Mouse (Mus musculus) intestine, embryonic 15.5 days (tissue): Measurements from ENCODE around the gene Slc34a3. TPM values are rescaled to one million over a fixed set of nuclear protein-coding genes. Genes with fewer than 3 reads are reported as not detected.
"Not testable (repeated sequence)": the region's sequence is repeated elsewhere in the genome, so short reads cannot be mapped to it uniquely, and the experiment has no call there.

Experiments used
- ATAC-seq: fragments of 200-750 bp; cut with Nextera tagmentation; 2 replicates; pipeline ENCODE4 v1.8.0; 2017; ENCODE audit warnings: moderate TSS enrichment, moderate library complexity
- H3K27ac ChIP-seq: fragments of 300-500 bp; sonication (generic); 2 replicates; pipeline ENCODE4 v1.5.1; 2015; ENCODE audit warnings: mild to moderate bottlenecking, inconsistent platforms
- H3K27me3 ChIP-seq: fragments of 300-500 bp; sonication (generic); replicated peaks from 2 replicates; pipeline ENCODE4 v1.6.1; 2015; ENCODE audit warnings: inconsistent platforms
- H3K36me3 ChIP-seq: fragments of 300-500 bp; sonication (generic); 2 replicates; pipeline ENCODE4 v1.6.1; 2015; ENCODE audit warnings: inconsistent platforms
- H3K4me1 ChIP-seq: fragments of 300-500 bp; sonication (generic); replicated peaks from 2 replicates; pipeline ENCODE4 v1.6.1; 2015; ENCODE audit warnings: inconsistent platforms
- H3K4me2 ChIP-seq: fragments of 300-500 bp; sonication (generic); replicated peaks from 2 replicates; pipeline ENCODE4 v1.6.1; 2015; ENCODE audit warnings: mild to moderate bottlenecking, inconsistent platforms
- H3K4me3 ChIP-seq: fragments of 300-500 bp; sonication (generic); replicated peaks from 2 replicates; pipeline ENCODE4 v1.5.1; 2015; ENCODE audit warnings: inconsistent platforms
- H3K9ac ChIP-seq: fragments of 300-500 bp; sonication (generic); 2 replicates; pipeline ENCODE4 v1.6.1; 2015; ENCODE audit warnings: inconsistent platforms
- H3K9me3 ChIP-seq: fragments of 300-500 bp; sonication (generic); 2 replicates; pipeline ENCODE4 v1.6.1; 2016; ENCODE audit warnings: inconsistent platforms
- WGBS: fragments of 180-500 bp; shearing (Covaris S2); methylation state at CpG from one replicate; pipeline ENCODE4 v1.1.7; 2015; 5-methylcytosine and 5-hydroxymethylcytosine counted together
- polyA plus RNA-seq: library from polyadenylated mRNA; unstranded; fragments of >200 nt; fragmentation: Nextera tagmentation; extraction: Ambion mirVana; gene quantifications from 2 replicates; pipeline ENCODE4 v1.2.1, GENCODE M21; 2015

Gene Slc34a3
- polyA plus RNA-seq, 1 experiment from 2014 or later: 5.0 TPM

GRCm38 (mm10) chr2:25263623-25264285 is 29.6 kb upstream of the Slc34a3 start:
- ATAC-seq: no peak
- no peak overlapping the region for H3K27ac ChIP-seq

GRCm38 (mm10) chr2:25262795-25263622 is 28.8 kb upstream of the Slc34a3 start:
- H3K4me2 ChIP-seq: peak overlapping the region; percentile 97
- peak; percentile 16 for ATAC-seq
- H3K9me3 ChIP-seq: no peaks in the 10 kb centered on the region
- H3K27me3 ChIP-seq: peaks cover 6% of the 10 kb centered on the region
- H3K4me1 ChIP-seq: peaks cover 39% of the 10 kb centered on the region
- H3K27ac ChIP-seq: peak overlapping the region; percentile 58; the same call in 1 of the 2 replicates
- peak overlapping the region; percentile 81 for H3K9ac ChIP-seq
- peak overlapping the region; percentile 87 for H3K4me3 ChIP-seq
- H3K36me3 ChIP-seq: no peaks in the 10 kb centered on the region
- WGBS: under 1% methylated on average over 82 of the region's 82 CpGs

More at GRCm38 (mm10) chr2:25263623-25264285, 29.6 kb upstream of the Slc34a3 start:
- Histone ChIP-seq H3K9ac (peak overlapping the region; percentile 81), H3K27me3 (peaks cover 6% of the 10 kb centered on the region), H3K36me3 (0 out of 2 replicates have a peak, but pooled peaks cover 1% of the 10 kb centered on the region), H3K4me3 (peak overlapping the region; percentile 87), H3K9me3 (no peaks in the 10 kb centered on the region), H3K4me2 (peak overlapping the region; percentile 97), H3K4me1 (peaks cover 39% of the 10 kb centered on the region)
- WGBS: 22% methylated on average over 12 of the region's 12 CpGs

- Histone ChIP-seq H3K9ac (peak within 1 kb of the TSS; percentile 81), H3K9me3 (no peaks in the 10 kb centered on the region), H3K27ac (peak within 1 kb of the TSS; percentile 60; the same call in 1 of the 2 replicates), H3K4me3 (peak within 1 kb of the TSS; percentile 87), H3K36me3 (no peaks in the 10 kb centered on the region), H3K4me2 (peak within 1 kb of the TSS; percentile 97), H3K4me1 (peaks cover 39% of the 10 kb centered on the region), H3K27me3 (peaks cover 6% of the 10 kb centered on the region)
- under 1% methylated on average over 39 of the region's 39 CpGs for WGBS
- peak; percentile 96 for ATAC-seq
These were observed 28.2 kb upstream of the Slc34a3 start, which contains the start of gene Tprn for GRCm38 (mm10) chr2:25262291-25262767. Tprn (plus strand) TSS chr2:25262618.

GRCm38 (mm10) chr2:25261870-25262269 is 27.7 kb upstream of the Slc34a3 start:
- Histone ChIP-seq H3K27ac (0 out of 2 replicates have a peak overlapping the region, but pooled peaks have one; percentile 60), H3K9ac (peak overlapping the region; percentile 81; the same call in 1 of the 2 replicates), H3K27me3 (peaks cover 6% of the 10 kb centered on the region), H3K4me2 (peak overlapping the region; percentile 97), H3K4me3 (peak overlapping the region; percentile 87), H3K4me1 (peaks cover 37% of the 10 kb centered on the region), H3K9me3 (no peaks in the 10 kb centered on the region), H3K36me3 (no peaks in the 10 kb centered on the region)
- WGBS: 44% methylated on average over 12 of the region's 12 CpGs
- no peak; the same call in 1 of the 2 replicates for ATAC-seq

GRCm38 (mm10) chr2:25258887-25259286 is 24.7 kb upstream of the Slc34a3 start:
- 71% methylated on average over 2 of the region's 2 CpGs for WGBS
- H3K4me3 ChIP-seq: no peak overlapping the region
- H3K36me3 ChIP-seq: no peaks in the 10 kb centered on the region
- H3K27me3 ChIP-seq: peaks cover 2% of the 10 kb centered on the region
- H3K4me1 ChIP-seq: peaks cover 29% of the 10 kb centered on the region
- ATAC-seq: no peak
- no peak overlapping the region for H3K9ac ChIP-seq
- no peak overlapping the region for H3K27ac ChIP-seq
- H3K9me3 ChIP-seq: no peaks in the 10 kb centered on the region
- no peak overlapping the region for H3K4me2 ChIP-seq

- H3K4me1 ChIP-seq: peaks cover 18% of the 10 kb centered on the region
- 83% methylated on average over 5 of the region's 5 CpGs for WGBS
- ATAC-seq, H3K9ac ChIP-seq, H3K36me3 ChIP-seq, H3K27ac ChIP-seq, H3K9me3 ChIP-seq, H3K4me3 ChIP-seq, H3K27me3 ChIP-seq, H3K4me2 ChIP-seq: not testable (repeated sequence)
These were observed 23.1 kb upstream of the Slc34a3 start for GRCm38 (mm10) chr2:25257250-25257649.

GRCm38 (mm10) chr2:25256443-25257109 is 22.4 kb upstream of the Slc34a3 start:
- not testable (repeated sequence) for H3K36me3 ChIP-seq, H3K27me3 ChIP-seq, ATAC-seq, H3K9me3 ChIP-seq, H3K27ac ChIP-seq
- peak overlapping the region; percentile 77; the same call in 1 of the 2 replicates for H3K9ac ChIP-seq
- H3K4me1 ChIP-seq: peaks cover 18% of the 10 kb centered on the region
- H3K4me3 ChIP-seq: peak overlapping the region; percentile 92
- peak overlapping the region; percentile 92 for H3K4me2 ChIP-seq
- WGBS: 56% methylated on average over 12 of the region's 12 CpGs

- peak within 1 kb of the TSS; percentile 69 for H3K27ac ChIP-seq
- H3K36me3 ChIP-seq: peaks cover 13% of the 10 kb centered on the region; the same call in 1 of the 2 replicates
- peaks cover 18% of the 10 kb centered on the region for H3K4me1 ChIP-seq
- WGBS: 0% methylated on average over 39 of the region's 39 CpGs
- H3K9me3 ChIP-seq: no peaks in the 10 kb centered on the region
- H3K4me2 ChIP-seq: peak within 1 kb of the TSS; percentile 92
- H3K4me3 ChIP-seq: peak within 1 kb of the TSS; percentile 92
- peak; percentile 90 for ATAC-seq
- H3K27me3 ChIP-seq: no peaks in the 10 kb centered on the region
- peak within 1 kb of the TSS; percentile 77 for H3K9ac ChIP-seq
These were observed 21.2 kb upstream of the Slc34a3 start, which contains the start of gene Tmem203 for GRCm38 (mm10) chr2:25255284-25255779. Tmem203 (plus strand) TSS chr2:25255439.

- H3K4me1 ChIP-seq: peaks cover 18% of the 10 kb centered on the region
- H3K4me3 ChIP-seq: no peak overlapping the region
- no peak overlapping the region for H3K27ac ChIP-seq
- 92% methylated on average over 1 of the region's 1 CpGs for WGBS
- H3K4me2 ChIP-seq: no peak overlapping the region
- H3K27me3 ChIP-seq: no peaks in the 10 kb centered on the region
- peaks cover 27% of the 10 kb centered on the region for H3K36me3 ChIP-seq
- H3K9ac ChIP-seq: no peak overlapping the region
- no peaks in the 10 kb centered on the region for H3K9me3 ChIP-seq
- no peak for ATAC-seq
These were observed 18.2 kb upstream of the Slc34a3 start for GRCm38 (mm10) chr2:25252331-25252730.

- Histone ChIP-seq H3K9me3 (no peaks in the 10 kb centered on the region), H3K27ac (peak within 1 kb of the TSS; percentile 36; the same call in 1 of the 2 replicates), H3K27me3 (peaks cover 6% of the 10 kb centered on the region), H3K4me1 (peaks cover 11% of the 10 kb centered on the region), H3K4me2 (peak within 1 kb of the TSS; percentile 24; the same call in 1 of the 2 replicates), H3K9ac (no peak within 1 kb of the TSS), H3K36me3 (peaks cover 18% of the 10 kb centered on the region), H3K4me3 (no peak within 1 kb of the TSS)
- 80% methylated on average over 10 of the region's 10 CpGs for WGBS
- peak; percentile 74 for ATAC-seq
These were observed 12.3 kb upstream of the Slc34a3 start, which contains the start of gene AL732309.1 for GRCm38 (mm10) chr2:25246183-25247072. AL732309.1 (minus strand) TSS chr2:25246863.

GRCm38 (mm10) chr2:25244144-25244543 is 10.0 kb upstream of the Slc34a3 start:
- no peak overlapping the region for H3K4me3 ChIP-seq
- H3K36me3 ChIP-seq: peaks cover 9% of the 10 kb centered on the region; the same call in 1 of the 2 replicates
- H3K4me2 ChIP-seq: no peak overlapping the region
- H3K27ac ChIP-seq: no peak overlapping the region
- H3K9ac ChIP-seq: 0 out of 2 replicates have a peak overlapping the region, but pooled peaks have one; percentile 8
- ATAC-seq: no peak
- H3K4me1 ChIP-seq: peaks cover 17% of the 10 kb centered on the region
- H3K9me3 ChIP-seq: no peaks in the 10 kb centered on the region
- H3K27me3 ChIP-seq: peaks cover 6% of the 10 kb centered on the region
- 87% methylated on average over 4 of the region's 4 CpGs for WGBS
